Mouse (Mus musculus): ENCODE measurements around the gene Trmt1l. TPM values are rescaled to one million over a fixed set of nuclear protein-coding genes. Genes with fewer than 3 reads are reported as not detected.

Gene Trmt1l
- polyA plus RNA-seq, 1 experiment from 2014 or later, result 43.8 TPM

GRCm38 (mm10) chr1:151499815-151500501, 71.6 kb downstream of the Trmt1l start:
- Histone ChIP-seq H3K4me3 (ENCODE audit: low read depth, low read length) (peak overlapping the region; percentile 89), H3K27ac (ENCODE audit: low read length) (peak overlapping the region; percentile 90), H3K9ac (ENCODE audit: low read depth, low read length) (peak overlapping the region; percentile 86), H3K4me1 (ENCODE audit: control insufficient read depth, insufficient read depth, low read length) (peaks cover 17% of the 10 kb centered on the region), H3K36me3 (ENCODE audit: control insufficient read depth, insufficient read depth, low read length) (no peaks in the 10 kb centered on the region), H3K27me3 (ENCODE audit: control insufficient read depth, insufficient read depth, low read depth, low read length) (no peaks in the 10 kb centered on the region), H3K4me2 (ENCODE audit: low read length) (peak overlapping the region; percentile 65), H3K9me3 (replicated peaks; ENCODE audit: control insufficient read depth, low read length, poor library complexity, severe bottlenecking) (no peaks in the 10 kb centered on the region)
- no peak; the same call in 1 of the 2 replicates for ATAC-seq
- under 1% methylated on average over 37 of the region's 59 CpGs for WGBS

- peak; percentile 97 for ATAC-seq
- no peaks in the 10 kb centered on the region for H3K9me3 ChIP-seq (replicated peaks; ENCODE audit: control insufficient read depth, low read length, poor library complexity, severe bottlenecking)
- no peaks in the 10 kb centered on the region for H3K36me3 ChIP-seq (ENCODE audit: control insufficient read depth, insufficient read depth, low read length)
- peak within 1 kb of the TSS; percentile 65 for H3K4me2 ChIP-seq (ENCODE audit: low read length)
- peak within 1 kb of the TSS; percentile 86 for H3K9ac ChIP-seq (ENCODE audit: low read depth, low read length)
- H3K27ac ChIP-seq (ENCODE audit: low read length), result peak within 1 kb of the TSS; percentile 90
- H3K4me1 ChIP-seq (ENCODE audit: control insufficient read depth, insufficient read depth, low read length), result peaks cover 17% of the 10 kb centered on the region
- no peaks in the 10 kb centered on the region for H3K27me3 ChIP-seq (ENCODE audit: control insufficient read depth, insufficient read depth, low read depth, low read length)
- peak within 1 kb of the TSS; percentile 89 for H3K4me3 ChIP-seq (ENCODE audit: low read depth, low read length)
- WGBS, result under 1% methylated on average over 52 of the region's 90 CpGs
Observed at GRCm38 (mm10) chr1:151500531-151501361, 72.4 kb downstream of the Trmt1l start, which contains the start of gene Rnf2. TSS of gene Rnf2 (minus strand) at chr1:151500955.

Small RNAs within 50 kb of the gene (microRNA-seq; reads per million reads assigned to microRNA genes)
- 1.9 reads per million, percentile 5 among the genes with 10 or more reads in this experiment for gene Mir7682

Other genes starting within 250 kb of the Trmt1l start
- gene Gm47985, start 246.0 kb upstream of the Trmt1l start, polyA plus RNA-seq (2015; fragmentation: Nextera tagmentation; extraction: Ambion mirVana), result not detected in 2 replicates
- gene Gm8947, start 236.2 kb upstream of the Trmt1l start, polyA plus RNA-seq (2015; fragmentation: Nextera tagmentation; extraction: Ambion mirVana), result not detected in 2 replicates
- not detected in 2 replicates for gene Gm47995, start 230.1 kb upstream of the Trmt1l start, polyA plus RNA-seq (2015; fragmentation: Nextera tagmentation; extraction: Ambion mirVana)
- gene 3110040M04Rik, start 224.4 kb upstream of the Trmt1l start, polyA plus RNA-seq (2015; fragmentation: Nextera tagmentation; extraction: Ambion mirVana), result not detected in 2 replicates
- gene Gm47996, start 218.4 kb upstream of the Trmt1l start, polyA plus RNA-seq (2015; fragmentation: Nextera tagmentation; extraction: Ambion mirVana), result not detected in 2 replicates
- 260 and 271 TPM in 2 replicates for gene Ivns1abp, start 84.1 kb upstream of the Trmt1l start, polyA plus RNA-seq (2015; fragmentation: Nextera tagmentation; extraction: Ambion mirVana)
- 12.9 and 14.3 TPM in 2 replicates for gene Swt1, start 87 bp upstream of the Trmt1l start, polyA plus RNA-seq (2015; fragmentation: Nextera tagmentation; extraction: Ambion mirVana)
- gene Rnf2, start 72.4 kb downstream of the Trmt1l start, polyA plus RNA-seq (2015; fragmentation: Nextera tagmentation; extraction: Ambion mirVana), result 106 and 118 TPM in 2 replicates
- gene Fam129a, start 142.6 kb downstream of the Trmt1l start, polyA plus RNA-seq (2015; fragmentation: Nextera tagmentation; extraction: Ambion mirVana), result 0.70 and 1.0 TPM in 2 replicates

Measured in midbrain, embryonic 16.5 days (tissue).